Mouse (Mus musculus) T-cell, adult 2 months (primary cell): ENCODE results near the gene Zfp619.
"Not testable (repeated sequence)": the region's sequence is repeated elsewhere in the genome, so short reads cannot be mapped to it uniquely, and the experiment has no call there.

Experiments
- DNase-seq: peaks from one replicate; pipeline ENCODE4 v3.0.0; 2022; ENCODE audit warnings: low spot score

Gene Zfp619

DNA sequence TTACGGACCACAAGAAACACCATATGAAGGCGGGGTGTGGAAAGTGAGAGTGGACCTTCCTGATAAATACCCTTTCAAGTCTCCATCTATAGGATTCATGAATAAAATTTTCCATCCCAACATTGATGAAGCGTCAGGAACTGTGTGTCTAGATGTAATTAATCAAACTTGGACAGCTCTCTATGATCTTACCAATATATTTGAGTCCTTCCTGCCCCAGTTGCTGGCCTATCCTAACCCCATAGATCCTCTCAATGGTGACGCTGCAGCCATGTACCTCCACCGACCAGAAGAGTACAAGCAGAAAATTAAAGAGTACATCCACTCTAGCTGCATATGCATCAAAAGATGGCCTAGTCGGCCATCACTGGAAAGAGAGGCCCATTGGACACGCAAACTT lies 71.5 kb downstream of the Zfp619 start:
- DNase-seq = not testable (repeated sequence)
